Mouse (Mus musculus): ENCODE measurements around the gene Aco1.

Aco1 gene

DNA sequence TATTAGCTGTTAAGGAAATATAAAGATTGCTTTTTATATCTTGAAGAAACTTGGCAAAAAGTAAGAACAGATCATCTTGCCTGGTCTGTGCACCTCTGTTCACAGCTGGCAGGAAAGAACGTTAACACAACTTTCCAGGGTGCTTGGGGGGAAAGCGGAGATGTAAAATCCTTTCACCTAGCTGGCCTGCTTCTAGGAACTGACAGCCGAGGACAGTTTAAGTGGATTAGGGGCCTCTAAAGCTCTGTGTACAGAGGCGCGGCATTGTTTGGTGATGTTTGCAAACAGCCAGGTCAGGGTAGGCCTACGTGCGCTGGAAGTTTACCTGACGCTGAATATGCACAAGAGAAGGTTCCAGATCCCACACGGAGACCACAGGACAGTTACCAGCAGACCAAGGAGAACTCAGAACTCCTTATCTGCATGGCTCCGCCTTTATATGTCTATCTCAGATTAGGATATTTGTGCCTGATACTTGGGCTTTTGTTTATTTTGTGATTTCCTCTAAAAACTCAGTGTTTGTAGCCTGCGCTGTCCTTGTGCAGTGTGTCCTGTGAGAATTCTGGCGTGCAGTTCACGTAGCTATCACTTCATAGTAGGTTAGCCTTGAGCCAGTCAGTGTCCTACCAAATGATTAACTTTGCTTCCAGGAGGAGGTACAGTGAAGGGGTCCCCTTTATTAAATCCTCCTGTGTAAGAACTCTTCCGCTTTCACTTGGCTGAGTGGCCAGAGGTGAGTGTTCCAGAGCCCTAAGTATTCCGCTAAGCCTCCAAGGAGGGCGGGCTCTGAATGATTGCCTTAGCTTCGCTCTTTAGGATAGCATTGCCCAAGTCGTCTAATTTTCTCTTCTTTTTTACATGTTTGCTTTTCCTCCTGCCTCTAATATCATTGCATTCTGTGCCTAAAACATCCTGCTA lies 14.0 kb downstream of the Aco1 start:
- no peak for DNase-seq (ENCODE audit: low read depth, low spot score)

DNA sequence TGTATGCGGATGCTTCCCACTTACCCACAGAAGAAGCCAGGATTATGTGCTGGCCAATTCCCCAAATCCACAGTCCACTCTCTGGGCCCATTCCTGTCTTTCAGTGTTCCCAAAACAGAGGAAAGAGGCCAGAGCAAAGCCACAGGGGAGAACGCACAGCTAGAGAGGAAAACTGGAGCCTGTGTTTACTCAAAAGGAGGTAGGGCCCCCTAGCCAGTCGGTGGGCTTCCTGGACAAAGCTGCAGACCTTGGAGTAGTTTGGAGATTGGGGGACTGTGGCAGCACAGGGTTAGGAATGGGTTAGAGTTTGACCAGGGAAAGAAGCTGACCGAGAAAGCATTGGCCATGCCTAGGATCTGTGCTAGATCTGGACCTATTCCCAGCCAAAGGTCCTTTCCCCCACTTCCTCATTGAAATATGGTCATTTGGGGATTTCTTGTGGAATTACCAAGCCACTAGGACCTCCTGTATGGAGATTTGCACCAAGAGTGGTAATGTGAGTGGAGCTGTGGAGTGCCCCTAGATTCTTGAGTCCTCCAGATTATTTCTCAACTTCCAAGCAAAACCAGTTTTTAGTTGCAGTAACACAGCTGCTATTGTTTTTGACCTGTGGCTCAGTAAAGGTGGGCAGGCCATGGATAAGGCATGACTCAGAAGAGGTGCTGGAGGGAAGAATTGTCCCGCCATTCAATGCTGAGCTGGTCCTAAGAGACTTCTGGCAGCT lies 14.8 kb downstream of the Aco1 start:
- no peak for DNase-seq (ENCODE audit: low read depth, low spot score)

DNA sequence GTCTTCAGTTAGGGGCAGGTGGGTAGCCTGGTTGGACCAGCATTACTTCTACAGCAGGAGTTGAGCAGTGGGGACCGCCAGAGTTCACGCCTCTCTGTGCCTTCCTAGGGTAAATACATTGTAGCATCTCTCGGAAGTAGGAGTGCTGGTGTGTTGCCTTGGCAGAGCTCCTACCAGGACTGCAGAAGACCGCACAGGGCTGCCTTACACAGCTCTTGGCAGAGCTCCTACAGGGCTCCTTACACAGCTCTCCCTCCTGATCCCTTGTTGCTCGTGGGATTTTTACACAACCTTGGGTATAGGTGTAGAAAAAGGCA lies 15.3 kb downstream of the Aco1 start:
- DNase-seq (ENCODE audit: low read depth, low spot score), result no peak

DNA sequence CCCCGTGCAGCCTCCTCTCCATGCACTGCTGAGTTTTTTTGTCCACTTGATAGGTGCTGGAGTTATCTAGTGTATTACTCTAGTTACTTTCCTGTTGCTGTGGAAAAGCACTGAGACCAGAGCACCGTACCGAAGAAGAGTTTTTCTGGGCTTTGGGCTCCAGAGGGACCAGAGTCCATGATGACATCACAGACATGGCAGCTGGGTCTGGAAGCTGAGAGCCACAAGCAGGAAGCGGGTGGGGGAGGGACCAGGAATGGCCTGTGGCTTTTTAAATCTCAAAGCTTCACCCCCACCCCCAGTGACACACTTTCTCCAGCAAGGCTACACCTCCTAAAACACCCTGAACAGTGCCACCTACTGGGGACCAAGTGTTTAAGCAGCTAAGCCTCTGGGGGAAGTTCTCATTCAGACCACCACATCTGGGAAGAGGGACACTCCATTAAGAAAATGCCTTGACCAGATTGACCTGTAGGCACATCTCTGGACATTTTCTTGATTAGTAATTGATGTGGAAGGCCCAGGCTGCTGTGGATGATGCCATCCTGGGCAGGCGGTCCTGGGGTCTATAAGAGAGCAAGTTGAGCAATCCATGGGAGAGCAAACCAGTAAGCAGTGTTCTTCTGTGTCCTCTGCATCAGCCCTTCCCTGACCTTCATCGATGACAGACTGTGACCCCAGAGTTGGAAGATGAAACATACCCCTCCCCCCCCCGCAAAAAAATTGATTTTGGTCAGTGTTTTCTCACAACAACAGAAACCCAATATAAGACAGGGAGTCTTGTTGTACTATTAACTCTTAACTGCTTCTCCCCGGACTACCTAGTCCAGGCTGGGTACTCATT lies 17.9 kb downstream of the Aco1 start:
- DNase-seq (ENCODE audit: low read depth, low spot score), result no peak

DNA sequence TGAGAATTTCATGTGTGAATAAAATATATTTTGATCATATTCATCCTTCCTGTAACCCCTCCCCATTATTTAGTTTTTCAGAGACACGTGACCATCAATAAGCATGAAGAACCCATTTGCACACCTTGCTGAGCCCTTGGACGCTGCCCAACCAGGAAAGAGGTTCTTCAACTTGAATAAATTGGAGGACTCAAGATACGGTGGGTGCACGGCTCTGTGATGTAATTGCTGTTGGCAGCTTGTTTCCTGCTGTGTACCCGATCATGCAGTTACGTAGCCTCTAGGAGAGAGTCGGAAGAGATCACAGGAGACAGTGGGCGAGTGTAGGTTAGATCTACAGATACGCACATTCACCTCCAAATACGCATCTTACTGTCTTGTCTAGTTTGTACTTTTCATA lies 20.8 kb downstream of the Aco1 start:
- DNase-seq (ENCODE audit: low read depth, low spot score), result no peak

GRCm38 (mm10) chr4:40171477-40171876 lies 28.6 kb downstream of the Aco1 start:
- no peak for DNase-seq (ENCODE audit: low read depth, low spot score)

- no peak for DNase-seq (ENCODE audit: low read depth, low spot score)
These were observed 29.5 kb downstream of the Aco1 start for GRCm38 (mm10) chr4:40172336-40172735.

- no peak for DNase-seq (ENCODE audit: low read depth, low spot score)
These were observed 31.4 kb downstream of the Aco1 start for GRCm38 (mm10) chr4:40174321-40174720.

GRCm38 (mm10) chr4:40178584-40178983 lies 35.7 kb downstream of the Aco1 start:
- no peak for DNase-seq (ENCODE audit: low read depth, low spot score)

- DNase-seq (ENCODE audit: low read depth, low spot score), result no peak
These were observed 37.2 kb downstream of the Aco1 start for GRCm38 (mm10) chr4:40180046-40180445.

- DNase-seq (ENCODE audit: low read depth, low spot score), result peak; percentile 4
These were observed 38.8 kb downstream of the Aco1 start for GRCm38 (mm10) chr4:40181681-40182080.

DNA sequence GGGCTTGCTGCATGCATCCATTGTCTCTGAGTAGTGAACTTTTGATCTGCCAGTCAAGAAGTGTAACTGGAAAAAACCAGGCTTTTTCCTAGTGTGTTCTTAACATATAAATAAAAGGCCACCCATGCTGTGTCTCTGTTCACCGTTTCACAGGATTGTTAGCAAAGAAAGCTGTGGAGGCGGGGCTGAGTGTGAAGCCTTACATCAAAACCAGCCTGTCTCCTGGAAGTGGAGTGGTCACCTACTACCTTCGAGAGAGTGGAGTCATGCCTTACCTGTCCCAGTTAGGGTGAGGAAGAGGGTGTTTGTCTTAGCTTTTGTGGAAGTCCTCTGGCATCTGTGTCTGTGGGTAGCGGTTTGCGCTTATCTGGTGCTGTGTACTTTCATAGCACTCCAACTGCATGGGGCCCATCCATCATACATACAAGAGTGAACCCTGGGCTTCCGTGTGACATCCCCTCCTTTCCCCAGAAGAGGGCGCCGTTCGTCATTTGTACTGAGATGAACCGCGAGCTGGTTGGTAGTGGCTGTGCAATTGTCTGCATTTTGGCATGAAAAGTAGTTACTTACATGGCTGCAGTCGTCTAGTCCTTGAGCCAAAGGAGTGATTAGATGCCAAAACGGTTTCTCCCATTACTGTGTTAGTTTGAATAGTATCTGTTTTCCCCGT lies 39.9 kb downstream of the Aco1 start:
- DNase-seq (ENCODE audit: low read depth, low spot score), result peak; percentile 14

- DNase-seq (ENCODE audit: low read depth, low spot score), result no peak
These were observed 40.9 kb downstream of the Aco1 start for GRCm38 (mm10) chr4:40183781-40184180.

- DNase-seq (ENCODE audit: low read depth, low spot score), result no peak
These were observed 41.6 kb downstream of the Aco1 start for GRCm38 (mm10) chr4:40184470-40184869.

- no peak for DNase-seq (ENCODE audit: low read depth, low spot score)
These were observed 45.1 kb downstream of the Aco1 start for GRCm38 (mm10) chr4:40187956-40188355.

DNA sequence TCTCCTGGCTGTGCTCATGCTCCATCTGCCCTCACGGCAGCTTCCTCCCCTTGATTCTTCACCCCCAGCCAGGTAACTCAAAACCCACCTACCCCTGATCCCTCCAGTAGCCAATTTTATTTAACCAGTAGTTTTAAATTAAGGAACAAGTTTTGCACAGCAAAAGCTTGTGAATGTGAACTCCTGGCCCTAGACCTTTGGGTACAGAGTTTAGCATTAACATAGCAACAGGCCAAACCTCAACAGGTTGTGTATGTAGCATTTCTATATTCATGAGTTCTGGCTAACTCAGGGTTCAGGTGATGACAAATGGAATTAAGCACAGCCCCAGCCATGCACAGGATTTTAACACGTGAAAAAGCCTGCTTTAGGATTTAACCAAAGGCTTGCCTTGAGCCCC lies 49.4 kb downstream of the Aco1 start:
- DNase-seq (ENCODE audit: low read depth, low spot score), result no peak

DNA sequence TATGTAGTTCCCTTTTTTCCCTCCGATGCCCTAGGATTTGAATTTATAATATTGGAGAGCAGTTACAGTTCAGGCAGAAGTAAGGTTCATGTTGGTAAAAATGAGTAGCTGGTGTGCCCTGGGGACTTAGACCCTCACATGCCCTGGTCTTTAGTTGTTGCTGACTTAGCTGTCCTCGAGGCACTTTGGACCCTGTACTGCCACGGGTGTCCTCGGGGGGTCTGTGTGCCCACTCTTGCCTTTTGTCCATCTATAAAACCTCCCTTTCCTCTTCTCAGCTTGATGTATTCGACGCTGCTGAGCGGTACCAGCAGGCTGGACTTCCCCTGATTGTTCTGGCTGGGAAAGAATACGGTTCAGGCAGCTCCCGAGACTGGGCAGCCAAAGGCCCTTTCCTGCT lies 50.6 kb downstream of the Aco1 start:
- DNase-seq (ENCODE audit: low read depth, low spot score), result no peak

- DNase-seq (ENCODE audit: low read depth, low spot score), result no peak
These were observed 52.5 kb downstream of the Aco1 start for GRCm38 (mm10) chr4:40195336-40195735.

DNA sequence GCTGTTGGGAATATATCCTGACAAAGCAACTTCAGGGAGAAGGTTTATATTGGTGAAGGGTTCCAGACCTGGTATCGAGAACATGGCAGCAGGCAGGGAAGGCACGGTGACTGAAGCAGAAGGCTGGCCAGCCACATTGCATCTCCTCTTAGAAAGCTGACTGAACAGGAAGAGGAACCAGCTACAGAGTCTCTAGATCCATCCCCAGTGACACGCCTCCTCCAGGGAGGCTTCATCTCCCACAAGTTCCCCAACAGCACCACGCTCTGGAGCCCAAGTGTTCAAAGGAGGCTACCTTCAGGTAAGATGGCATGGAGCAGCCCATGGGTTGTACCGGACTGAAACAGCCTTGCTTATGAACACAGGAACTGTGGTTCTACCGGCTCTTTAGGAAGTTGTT lies 59.3 kb downstream of the Aco1 start:
- DNase-seq (ENCODE audit: low read depth, low spot score), result no peak

- no peak for DNase-seq (ENCODE audit: low read depth, low spot score)
These were observed 61.5 kb downstream of the Aco1 start for GRCm38 (mm10) chr4:40204374-40204773.

DNA sequence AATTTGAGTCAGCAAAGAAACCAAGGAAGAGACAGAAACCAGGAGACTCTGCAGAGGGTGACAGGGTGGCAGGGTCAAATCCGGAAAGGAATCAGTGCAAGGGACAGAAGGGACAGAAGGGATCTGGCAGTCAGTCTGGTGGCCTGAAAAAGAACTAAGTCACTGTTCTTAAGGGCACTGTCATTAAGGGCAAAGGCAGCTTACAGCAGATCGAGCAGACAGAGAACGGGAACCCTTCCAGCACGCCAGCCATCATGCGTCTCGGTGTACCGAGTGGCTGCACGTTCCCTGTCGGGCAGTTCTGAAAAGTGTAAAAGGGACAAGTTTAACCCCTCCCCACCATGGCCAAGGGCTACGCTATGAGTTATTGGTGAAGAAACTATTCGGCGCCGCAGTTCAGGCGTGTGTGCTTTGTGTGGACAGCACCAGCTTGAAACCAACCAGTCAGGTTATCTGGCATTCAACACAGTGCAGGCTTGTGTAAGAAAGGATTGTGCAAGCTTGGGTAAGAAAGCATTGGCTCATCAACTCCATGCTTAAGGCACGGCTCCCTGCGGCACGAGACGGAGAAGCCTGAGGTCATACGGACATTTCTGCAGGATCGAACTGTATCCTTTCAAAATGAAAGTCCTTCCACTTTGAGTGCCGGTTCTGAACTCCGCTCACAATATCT lies 62.5 kb downstream of the Aco1 start:
- peak; percentile 14 for DNase-seq (ENCODE audit: low read depth, low spot score)

All from skeletal muscle tissue, adult 2 months (tissue).